Mouse (Mus musculus) regulatory T cell (primary cell): ENCODE measurements at regions not wholly inside any gene's neighbourhood (a gene's known extent, or its start where the extent isn't known, plus 50 kb on each side); places are given as distances from the start of the nearest gene placed in this dataset.

Experiments
- in situ Hi-C: fragments of 300-600 bp; cut with MboI, MseI; formaldehyde crosslinking; loops from one replicate; pipeline ENCODE4 v1.15.1; 2025; ENCODE audit warnings: high pct_unique_total_duplicates

GRCm38 (mm10) chr5:118879808-118880478 lies 319.5 kb downstream of the Med13l start:
- in situ Hi-C loops = loop anchor here (5.0 kb wide), 1 partner anchor 807 kb away; no protein-coding TSS in a partner anchor

GRCm38 (mm10) chr5:118880546-118880945 lies 320.1 kb downstream of the Med13l start:
- in situ Hi-C loops = loop anchor here (5.0 kb wide), 1 partner anchor 807 kb away; no protein-coding TSS in a partner anchor

DNA sequence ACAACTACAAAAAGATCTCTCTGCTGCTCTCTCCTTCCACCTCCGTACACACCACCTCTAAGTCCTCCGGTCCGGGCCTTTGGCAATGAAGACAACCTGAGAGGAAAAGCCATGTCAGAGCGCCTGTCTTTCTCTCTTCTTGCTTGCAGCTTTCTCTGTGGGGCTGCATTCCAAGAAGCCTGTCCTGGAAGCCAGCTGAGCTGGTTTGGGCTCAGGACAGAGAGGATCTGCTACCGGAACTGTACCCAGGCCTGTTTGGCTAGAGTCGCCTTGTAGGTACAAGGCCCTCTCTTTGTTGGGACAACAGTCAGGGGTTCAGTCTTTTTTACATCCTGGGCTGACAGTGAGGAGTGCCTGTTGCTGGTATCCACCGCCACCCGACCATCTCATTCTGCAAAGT lies 321.4 kb downstream of the Med13l start:
- in situ Hi-C loops = loop anchor here (5.0 kb wide), 1 partner anchor 805 kb away; no protein-coding TSS in a partner anchor

DNA sequence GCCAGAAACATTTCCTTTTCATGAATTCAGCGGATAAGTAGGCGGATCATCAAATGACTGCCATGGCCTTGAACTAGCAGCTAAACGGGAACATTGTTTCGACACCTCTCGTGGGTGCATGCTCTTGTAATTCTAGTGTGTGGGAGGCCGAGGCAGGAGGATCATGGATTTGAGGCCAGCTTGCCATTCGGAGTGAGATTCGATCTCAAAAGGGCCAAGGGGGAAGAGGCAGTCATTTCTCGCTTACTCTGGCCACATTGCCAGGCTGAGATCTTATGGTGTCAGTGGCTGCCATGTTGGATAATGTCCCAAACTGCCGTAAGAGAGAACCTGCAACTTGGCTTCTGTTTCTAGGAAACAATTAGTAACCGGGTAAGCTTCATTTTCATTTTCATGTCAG lies 327.7 kb downstream of the Med13l start:
- in situ Hi-C loops = no loop called here

DNA sequence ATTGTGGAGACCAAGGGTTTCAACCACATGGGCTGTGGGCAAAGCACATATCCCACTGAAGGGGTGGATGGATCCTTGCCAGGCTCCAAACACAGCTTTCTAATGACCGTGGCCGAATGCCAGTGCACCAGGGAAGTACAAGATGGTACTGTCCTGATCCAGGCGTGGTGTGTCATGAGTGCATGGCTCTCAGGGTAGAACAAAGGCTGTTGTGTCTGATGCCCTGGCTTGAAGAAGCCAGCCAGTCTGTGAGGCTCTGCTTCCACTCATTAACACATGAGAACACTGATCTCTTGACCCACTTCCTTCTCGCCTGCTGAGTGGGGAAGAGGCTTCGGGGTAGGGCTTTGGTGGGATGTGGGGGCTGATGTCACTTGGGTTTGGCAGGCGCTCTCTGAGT lies 330.7 kb downstream of the Med13l start:
- in situ Hi-C loops = no loop called here

DNA sequence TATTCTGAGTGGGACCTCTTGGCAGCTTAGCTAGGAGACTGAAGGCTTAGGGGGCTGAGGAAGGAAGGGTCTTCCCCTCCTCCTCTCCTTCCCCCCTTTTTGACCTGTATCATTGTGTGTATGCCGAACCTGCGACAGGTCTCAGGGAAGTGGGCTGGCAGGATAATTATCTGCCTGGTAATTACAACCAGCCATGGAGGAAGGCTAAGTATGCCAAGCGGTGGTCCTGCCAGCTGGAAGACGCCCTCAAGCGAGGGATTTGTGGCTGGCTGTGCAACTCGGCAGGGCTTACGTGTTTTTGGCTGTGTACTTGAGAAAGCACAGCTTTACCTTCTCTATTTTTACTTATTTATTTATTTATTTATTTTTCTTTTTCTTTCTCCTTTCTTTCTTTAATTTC lies 347.7 kb downstream of the Med13l start:
- in situ Hi-C loops = no loop called here

GRCm38 (mm10) chr5:118909756-118910155 lies 349.3 kb downstream of the Med13l start:
- in situ Hi-C loops = loop anchor here (10.0 kb wide), 1 partner anchor 1855 kb away; no protein-coding TSS in a partner anchor

GRCm38 (mm10) chr5:118914191-118914750 lies 353.8 kb downstream of the Med13l start:
- in situ Hi-C loops = loop anchor here (10.0 kb wide), 1 partner anchor 1859 kb away; no protein-coding TSS in a partner anchor

GRCm38 (mm10) chr5:118923357-118923756 lies 362.9 kb downstream of the Med13l start:
- in situ Hi-C loops = loop anchor here (10.0 kb wide), 1 partner anchor 1009 kb away; no protein-coding TSS in a partner anchor

DNA sequence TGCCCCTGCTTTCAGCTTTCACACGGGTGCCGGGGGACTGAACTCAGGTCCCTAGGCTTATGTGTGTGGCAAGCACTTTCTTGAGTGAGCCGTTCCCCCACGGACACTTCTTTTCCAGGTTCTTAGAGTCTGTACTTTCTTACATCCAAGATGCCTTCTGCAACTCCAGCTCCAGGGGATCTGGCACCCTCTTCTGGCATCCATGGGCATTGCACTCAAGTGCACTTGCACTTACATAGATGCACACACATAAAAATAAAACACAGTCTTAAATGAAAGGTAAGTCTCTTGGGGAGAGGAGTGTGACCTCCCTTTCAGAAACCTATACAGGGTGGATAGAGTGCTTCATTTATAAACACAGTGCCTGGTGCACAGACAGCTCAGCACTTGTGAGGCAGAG lies 368.6 kb downstream of the Med13l start:
- in situ Hi-C loops = loop anchor here (10.0 kb wide), 1 partner anchor 1014 kb away; no protein-coding TSS in a partner anchor

- in situ Hi-C loops = loop anchor here (10.0 kb wide), 1 partner anchor 1015 kb away; no protein-coding TSS in a partner anchor
Measured at GRCm38 (mm10) chr5:118929990-118930501, 369.6 kb downstream of the Med13l start.

DNA sequence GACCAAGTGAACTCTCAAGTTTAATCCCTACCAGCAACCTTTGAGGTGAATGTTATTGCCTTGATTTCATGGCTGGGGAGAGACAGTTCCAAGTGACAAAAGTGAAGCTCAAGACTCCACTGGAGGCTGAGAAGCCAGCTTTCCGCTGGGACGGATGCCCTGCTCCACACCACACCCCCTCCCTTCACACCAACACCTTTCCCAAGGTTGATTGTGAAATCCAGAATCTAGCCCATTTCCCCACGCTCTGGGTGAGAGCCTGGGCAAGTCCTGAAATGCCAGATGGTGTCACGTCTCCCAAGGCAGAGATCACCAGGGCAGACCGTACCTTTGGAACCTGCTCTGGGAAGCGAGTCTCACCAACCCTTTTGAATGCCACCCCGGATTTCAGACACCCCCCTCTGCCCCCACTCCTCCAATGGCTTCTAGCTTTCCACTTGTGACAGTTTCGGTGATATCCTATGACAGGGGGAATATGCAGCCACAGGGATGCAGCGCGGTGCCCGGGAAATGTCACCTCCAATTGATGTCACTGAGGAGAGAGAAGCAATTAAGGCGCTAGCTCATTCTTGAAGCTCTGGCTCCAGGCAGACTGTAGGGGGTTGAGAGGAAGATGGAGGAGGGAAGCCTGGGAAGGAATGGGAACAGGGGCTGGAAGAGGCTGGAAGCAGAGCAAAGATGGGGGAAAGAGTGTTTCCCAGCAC lies 379.0 kb downstream of the Med13l start:
- in situ Hi-C loops = no loop called here

GRCm38 (mm10) chr5:118944256-118944655 lies 383.8 kb downstream of the Med13l start:
- in situ Hi-C loops = no loop called here

DNA sequence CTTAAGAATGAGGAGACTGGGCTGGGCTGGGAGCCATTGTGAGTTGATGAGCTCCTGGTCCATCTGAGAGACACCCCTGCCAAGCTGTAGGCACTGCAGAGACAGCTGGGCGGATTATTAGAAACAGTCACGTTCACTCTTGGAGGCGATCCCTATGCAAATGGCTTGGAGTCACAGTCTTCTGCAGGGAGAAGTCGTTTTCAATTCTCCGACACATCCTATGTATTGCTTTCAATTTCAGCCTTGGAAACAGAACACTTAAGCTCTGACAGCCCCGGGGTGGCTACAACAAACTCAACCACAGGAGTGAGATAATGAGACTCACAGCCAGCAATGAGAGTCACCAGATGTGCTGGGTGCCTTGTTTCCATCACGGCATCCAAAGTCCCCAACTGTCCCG lies 385.6 kb downstream of the Med13l start:
- in situ Hi-C loops = no loop called here

GRCm38 (mm10) chr5:118946994-118947393 lies 386.5 kb downstream of the Med13l start:
- in situ Hi-C loops = no loop called here

DNA sequence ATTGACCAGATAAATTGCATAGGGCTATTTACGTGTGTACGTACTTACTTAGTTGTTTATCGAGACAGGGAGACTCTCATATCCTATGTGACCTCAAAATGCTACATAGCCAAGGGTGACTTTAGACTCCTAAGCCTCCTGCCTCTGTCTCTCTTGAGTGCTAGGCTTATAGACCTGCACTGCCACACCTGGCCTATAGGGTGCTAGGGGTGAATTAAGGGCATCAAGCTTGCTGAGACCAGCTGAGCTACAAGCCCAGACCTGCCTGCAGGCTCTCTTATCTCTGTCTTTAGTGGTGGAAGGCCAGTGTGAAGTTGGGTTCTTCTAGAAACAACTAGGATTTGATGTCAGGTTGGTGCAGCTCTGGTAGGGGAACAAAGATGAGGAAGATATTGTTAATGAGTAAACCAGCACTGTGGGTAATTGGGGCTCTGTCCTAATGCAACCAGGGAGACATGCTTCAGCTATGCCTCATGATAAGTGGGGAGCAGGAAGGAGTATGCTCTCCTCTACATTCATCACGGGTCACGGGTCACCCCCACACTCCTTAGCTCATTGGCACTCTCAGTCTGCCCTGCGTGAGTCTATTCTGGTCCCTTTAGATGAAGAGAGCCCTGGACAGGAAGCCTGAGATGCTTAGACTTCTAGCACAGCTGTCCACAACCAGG lies 387.8 kb downstream of the Med13l start:
- in situ Hi-C loops = no loop called here

DNA sequence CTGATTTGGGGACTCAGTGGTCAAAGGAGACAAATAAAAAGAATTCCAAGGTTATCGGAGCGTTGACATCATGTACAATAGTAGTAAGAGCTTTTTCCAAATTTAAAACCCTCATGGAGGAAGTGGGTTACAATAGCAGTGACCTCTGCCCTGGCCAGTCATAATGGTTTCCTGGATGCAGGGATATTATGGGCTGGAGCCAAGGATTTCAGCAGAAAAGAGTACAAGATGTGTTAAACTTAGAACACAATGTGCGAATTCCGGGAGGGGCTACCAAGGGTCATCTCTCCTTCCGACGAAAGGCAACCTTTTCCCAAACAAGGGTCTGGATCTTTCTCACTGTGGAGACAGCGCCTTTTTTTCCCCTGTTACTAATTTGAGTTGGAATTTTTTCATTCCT lies 390.6 kb downstream of the Med13l start:
- in situ Hi-C loops = no loop called here

- in situ Hi-C loops = no loop called here
Measured at GRCm38 (mm10) chr5:118960521-118961001, 400.1 kb downstream of the Med13l start.

- in situ Hi-C loops = no loop called here
Measured at GRCm38 (mm10) chr5:118961091-118961490, 400.6 kb downstream of the Med13l start.

DNA sequence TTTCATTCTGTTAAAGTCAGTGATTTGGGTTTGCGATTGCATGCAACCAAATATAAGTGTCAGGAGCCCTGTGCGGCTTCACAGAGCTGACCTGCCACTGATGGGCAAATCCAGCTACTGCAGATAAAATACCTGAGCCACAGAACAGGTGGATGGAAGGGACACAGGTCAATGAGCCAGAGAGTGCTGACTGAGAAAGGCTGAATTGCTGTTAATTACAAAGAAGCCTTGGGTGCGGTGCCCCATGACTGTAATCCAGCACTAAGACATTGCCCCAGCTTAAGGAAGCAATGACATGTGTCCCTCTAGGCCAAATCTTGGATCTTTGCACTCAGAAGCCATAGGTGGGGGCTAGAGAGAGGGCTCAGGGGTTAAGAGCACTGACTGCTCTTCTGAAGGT lies 401.7 kb downstream of the Med13l start:
- in situ Hi-C loops = no loop called here

- in situ Hi-C loops = no loop called here
Measured at GRCm38 (mm10) chr5:118963001-118963400, 402.5 kb downstream of the Med13l start.
